Mouse (Mus musculus): ENCODE measurements around the gene Numb. TPM values are rescaled to one million over a fixed set of nuclear protein-coding genes. Genes with fewer than 3 reads are reported as not detected.
"Not testable (repeated sequence)": the region's sequence is repeated elsewhere in the genome, so short reads cannot be mapped to it uniquely, and the experiment has no call there.

The Numb gene
- polyA plus RNA-seq, 1 experiment from 2014 or later, result 37.4 TPM

DNA sequence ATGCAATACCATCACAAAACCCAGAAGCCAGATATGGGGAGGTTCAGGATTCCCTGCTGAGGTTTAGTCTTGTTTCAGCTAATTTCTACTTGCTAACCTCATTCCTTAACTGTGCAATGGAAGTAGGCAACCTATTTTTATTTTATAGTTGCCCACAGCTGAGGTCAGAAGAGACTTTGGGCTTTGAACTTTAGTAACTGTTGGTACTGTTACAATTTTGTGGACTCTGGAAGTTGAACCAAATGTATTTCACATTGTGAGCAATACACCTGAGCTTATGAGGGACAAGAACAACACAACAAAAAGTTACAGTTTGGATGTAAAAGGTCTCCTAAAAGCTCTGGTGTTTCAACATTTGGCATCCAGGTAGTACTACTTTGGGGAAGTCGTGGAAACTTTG, 6.9 kb downstream of the Numb start:
- H3K36me3 ChIP-seq, result peaks cover 28% of the 10 kb centered on the region
- H3K27ac ChIP-seq (replicated peaks), result no peak overlapping the region
- no peak for DNase-seq (ENCODE audit: low spot score)
- no peak overlapping the region for H3K4me3 ChIP-seq
- H3K4me1 ChIP-seq, result peaks cover 10% of the 10 kb centered on the region; the same call in 1 of the 2 replicates
- 84% methylated on average over 1 of the region's 1 CpGs for WGBS
- no peaks in the 10 kb centered on the region for H3K27me3 ChIP-seq (ENCODE audit: low read depth, poor library complexity, severe bottlenecking)
- no peaks in the 10 kb centered on the region for H3K9me3 ChIP-seq (replicated peaks)

DNA sequence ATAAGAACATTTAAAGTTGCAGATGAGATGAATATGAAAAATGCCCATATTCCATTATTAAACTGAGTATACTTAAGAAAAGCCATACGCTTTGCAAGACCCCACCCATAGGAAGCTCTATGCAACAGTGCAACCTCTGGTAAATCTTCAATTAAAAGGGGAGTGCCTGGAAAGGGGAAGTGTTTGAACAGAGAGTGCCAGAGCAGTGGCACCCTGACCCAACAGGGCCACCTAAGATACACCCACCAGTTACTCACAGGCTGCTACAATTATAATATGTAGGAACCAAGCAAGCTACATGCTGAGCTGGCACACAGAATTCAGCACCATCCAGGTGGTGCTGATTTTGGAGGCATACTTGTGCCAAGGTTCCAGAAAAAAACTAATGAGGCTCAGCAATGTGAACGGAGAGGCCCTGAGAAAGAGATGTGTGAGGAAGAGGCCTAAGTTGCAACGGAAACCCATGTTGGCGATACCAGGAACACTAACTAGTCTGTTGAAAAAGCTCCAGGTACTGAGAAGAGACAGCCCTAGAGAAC, 7.5 kb downstream of the Numb start:
- no peaks in the 10 kb centered on the region for H3K9me3 ChIP-seq (replicated peaks)
- DNase-seq (ENCODE audit: low spot score), result no peak
- H3K27ac ChIP-seq (replicated peaks), result no peak overlapping the region
- 91% methylated on average over 4 of the region's 4 CpGs for WGBS
- H3K4me1 ChIP-seq, result peaks cover 6% of the 10 kb centered on the region; the same call in 1 of the 2 replicates
- H3K36me3 ChIP-seq, result peaks cover 28% of the 10 kb centered on the region
- no peak overlapping the region for H3K4me3 ChIP-seq
- H3K27me3 ChIP-seq (ENCODE audit: low read depth, poor library complexity, severe bottlenecking), result no peaks in the 10 kb centered on the region

DNA sequence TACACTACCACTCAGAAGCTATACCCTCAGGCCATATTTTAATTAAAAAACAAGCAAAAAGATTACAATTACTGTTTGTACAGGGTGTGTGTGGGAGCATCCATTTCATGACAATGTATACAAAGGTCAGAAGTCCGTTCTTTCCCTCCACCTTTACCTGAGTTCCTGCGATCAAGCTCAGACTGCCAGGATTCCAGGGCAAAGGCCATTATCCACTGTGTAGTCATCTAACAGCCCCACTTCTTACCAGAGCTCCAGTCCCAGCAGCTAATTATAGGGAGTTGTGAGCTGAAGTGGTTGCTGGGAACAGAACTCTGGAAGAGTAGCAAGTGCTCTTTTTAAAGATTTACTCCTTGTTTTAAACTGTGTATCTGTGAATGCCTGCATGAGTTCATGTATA, 11.3 kb downstream of the Numb start:
- no peak overlapping the region for H3K27ac ChIP-seq (replicated peaks)
- no peak overlapping the region for H3K4me3 ChIP-seq
- 93% methylated on average over 2 of the region's 2 CpGs for whole genome bisulfite sequencing
- no peak for DNase-seq (ENCODE audit: low spot score)
- H3K36me3 ChIP-seq, result peaks cover 13% of the 10 kb centered on the region
- H3K9me3 ChIP-seq (replicated peaks), result no peaks in the 10 kb centered on the region
- no peaks in the 10 kb centered on the region for H3K4me1 ChIP-seq
- H3K27me3 ChIP-seq (ENCODE audit: low read depth, poor library complexity, severe bottlenecking), result no peaks in the 10 kb centered on the region

DNA sequence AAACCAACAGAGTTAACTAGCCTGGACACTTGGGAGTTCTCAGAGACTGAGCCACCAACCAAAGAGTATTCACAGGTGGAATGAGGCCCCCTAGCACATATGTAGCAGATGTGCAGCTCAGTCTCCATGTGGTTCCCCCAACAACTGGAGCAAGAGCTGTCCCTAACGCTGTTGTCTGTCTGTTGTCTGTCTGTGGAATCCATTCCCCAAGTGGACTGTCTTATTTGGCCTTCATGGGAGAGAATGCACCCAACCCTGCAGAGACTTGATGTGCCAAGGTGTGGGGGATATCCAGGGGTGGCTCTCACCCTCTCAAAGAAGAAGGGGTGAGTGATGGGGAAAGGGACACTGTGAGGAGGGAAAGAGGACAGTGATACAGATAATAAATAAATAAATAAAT, 28.8 kb downstream of the Numb start:
- Histone ChIP-seq H3K27me3 (ENCODE audit: low read depth, poor library complexity, severe bottlenecking) (no peaks in the 10 kb centered on the region), H3K4me3 (no peak overlapping the region), H3K27ac (replicated peaks) (no peak overlapping the region), H3K4me1 (no peaks in the 10 kb centered on the region), H3K36me3 (peaks cover 29% of the 10 kb centered on the region), H3K9me3 (replicated peaks) (no peaks in the 10 kb centered on the region)
- no peak for DNase-seq (ENCODE audit: low spot score)
- WGBS, result 100% methylated on average over 1 of the region's 1 CpGs

DNA sequence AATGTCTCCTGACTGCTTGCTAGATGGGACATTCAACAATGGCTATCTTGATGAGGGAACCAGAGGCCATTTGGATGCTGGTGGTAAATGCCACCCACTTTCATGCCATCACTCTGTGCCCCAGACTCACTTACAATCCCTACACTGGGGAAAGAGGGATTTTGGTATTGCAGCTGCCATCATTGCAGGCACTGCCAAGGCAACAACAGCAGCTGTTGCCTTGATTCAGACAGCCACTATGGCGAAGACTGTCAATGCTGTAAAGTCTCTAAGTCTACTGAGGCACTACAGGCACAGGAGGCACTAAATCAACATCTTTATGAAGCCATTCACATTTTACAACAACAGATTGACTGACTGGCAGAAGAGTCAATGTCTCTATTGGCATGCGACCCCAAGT, 30.5 kb downstream of the Numb start:
- no peaks in the 10 kb centered on the region for H3K4me1 ChIP-seq
- no peaks in the 10 kb centered on the region for H3K27me3 ChIP-seq (ENCODE audit: low read depth, poor library complexity, severe bottlenecking)
- DNase-seq (ENCODE audit: low spot score), result no peak
- H3K27ac ChIP-seq (replicated peaks), result no peak overlapping the region
- H3K9me3 ChIP-seq (replicated peaks), result no peaks in the 10 kb centered on the region
- WGBS, result 97% methylated on average over 2 of the region's 2 CpGs
- H3K36me3 ChIP-seq, result peaks cover 38% of the 10 kb centered on the region
- no peak overlapping the region for H3K4me3 ChIP-seq

DNA sequence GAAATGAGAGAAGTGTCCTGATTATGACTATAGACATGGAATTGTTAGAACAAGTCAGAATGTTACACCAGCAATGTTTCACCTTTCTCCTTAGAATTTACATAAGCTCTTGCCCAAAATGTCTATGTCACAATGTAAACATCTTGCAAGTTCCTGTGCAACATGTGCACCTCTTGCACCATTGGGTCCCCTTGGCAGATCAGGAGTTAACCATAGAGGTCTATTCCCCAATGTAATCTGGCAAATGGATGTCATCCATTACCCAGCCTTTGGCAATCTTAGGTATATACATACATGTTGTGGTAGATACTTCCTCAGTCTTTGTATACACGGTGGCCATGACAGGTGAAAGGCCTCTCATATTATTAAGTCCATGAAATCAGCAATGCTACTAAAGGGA, 32.6 kb downstream of the Numb start:
- Histone ChIP-seq H3K27me3 (ENCODE audit: low read depth, poor library complexity, severe bottlenecking) (no peaks in the 10 kb centered on the region), H3K9me3 (replicated peaks) (no peaks in the 10 kb centered on the region), H3K4me3 (no peak overlapping the region), H3K36me3 (peaks cover 57% of the 10 kb centered on the region), H3K4me1 (no peaks in the 10 kb centered on the region), H3K27ac (replicated peaks) (no peak overlapping the region)
- no peak for DNase-seq (ENCODE audit: low spot score)
- 97% methylated on average over 1 of the region's 1 CpGs for WGBS

DNA sequence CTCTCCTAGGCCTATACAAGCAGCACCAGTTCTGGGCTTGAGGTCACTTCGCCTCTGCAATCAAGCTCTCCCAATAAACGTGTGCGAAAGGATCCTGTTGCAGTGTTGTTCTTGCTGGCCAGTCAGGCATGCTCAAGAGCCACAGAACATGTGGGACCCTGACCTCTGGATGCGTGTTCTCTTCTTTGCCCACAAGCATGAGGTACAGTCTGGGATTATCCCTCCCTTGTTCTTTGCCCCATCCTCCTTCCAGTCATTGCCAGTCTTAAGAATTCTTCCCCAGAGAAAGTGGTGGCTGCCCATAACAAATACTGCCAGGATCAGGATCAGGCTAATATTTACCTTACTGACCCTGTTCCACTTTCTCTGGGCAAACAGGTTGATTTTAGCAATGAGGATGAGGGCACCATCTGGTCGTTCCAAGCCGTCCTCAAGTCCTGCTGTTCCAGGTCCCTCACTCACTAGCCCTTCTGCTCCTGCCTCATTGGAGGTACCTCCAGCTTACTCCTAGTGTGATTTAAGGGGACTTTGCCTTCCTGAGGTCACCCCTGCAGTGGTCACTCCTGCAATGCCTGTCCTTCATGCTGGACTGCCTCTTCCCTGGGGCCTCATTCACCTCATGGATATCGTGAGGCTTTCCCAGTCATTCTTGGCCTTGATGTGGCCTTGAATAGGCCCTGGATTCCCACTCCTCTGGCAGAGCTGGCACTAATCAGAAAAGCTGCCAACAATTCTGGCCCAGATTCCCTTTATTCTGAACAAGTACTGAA, 36.0 kb downstream of the Numb start:
- Histone ChIP-seq H3K36me3 (peaks cover 39% of the 10 kb centered on the region), H3K27ac (replicated peaks) (no peak overlapping the region)
- 96% methylated on average over 7 of the region's 7 CpGs for WGBS

DNA sequence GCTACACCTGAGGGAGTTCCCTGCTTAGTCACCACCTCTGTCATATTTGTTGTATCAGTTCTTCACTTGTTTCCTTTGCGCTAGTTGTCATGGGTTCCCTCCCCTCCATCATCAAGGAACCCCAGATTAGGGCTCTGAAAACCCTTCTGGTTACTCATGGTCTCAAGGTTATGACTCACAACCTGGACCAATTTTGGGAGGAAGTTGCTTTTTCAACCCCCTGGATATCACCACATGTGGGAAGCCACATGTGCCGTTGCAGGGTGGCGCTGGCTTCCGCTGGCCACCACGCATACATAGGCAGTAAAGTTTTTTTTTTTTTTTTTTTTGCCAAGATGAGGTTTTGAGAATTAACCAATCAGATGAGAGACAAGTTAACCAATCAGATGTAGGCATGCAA, 36.7 kb downstream of the Numb start:
- not testable (repeated sequence) for H3K4me1 ChIP-seq; H3K27ac ChIP-seq (replicated peaks); DNase-seq (ENCODE audit: low spot score); H3K9me3 ChIP-seq (replicated peaks); H3K27me3 ChIP-seq (ENCODE audit: low read depth, poor library complexity, severe bottlenecking); H3K4me3 ChIP-seq
- H3K36me3 ChIP-seq, result peaks cover 35% of the 10 kb centered on the region
- WGBS, result 97% methylated on average over 5 of the region's 5 CpGs

More for the DNA sequence above, 36.0 kb downstream of the Numb start:
- no peaks in the 10 kb centered on the region for H3K9me3 ChIP-seq (replicated peaks)
- DNase-seq (ENCODE audit: low spot score), result no peak
- H3K27me3 ChIP-seq (ENCODE audit: low read depth, poor library complexity, severe bottlenecking), result no peaks in the 10 kb centered on the region
- no peaks in the 10 kb centered on the region for H3K4me1 ChIP-seq
- no peak overlapping the region for H3K4me3 ChIP-seq

DNA sequence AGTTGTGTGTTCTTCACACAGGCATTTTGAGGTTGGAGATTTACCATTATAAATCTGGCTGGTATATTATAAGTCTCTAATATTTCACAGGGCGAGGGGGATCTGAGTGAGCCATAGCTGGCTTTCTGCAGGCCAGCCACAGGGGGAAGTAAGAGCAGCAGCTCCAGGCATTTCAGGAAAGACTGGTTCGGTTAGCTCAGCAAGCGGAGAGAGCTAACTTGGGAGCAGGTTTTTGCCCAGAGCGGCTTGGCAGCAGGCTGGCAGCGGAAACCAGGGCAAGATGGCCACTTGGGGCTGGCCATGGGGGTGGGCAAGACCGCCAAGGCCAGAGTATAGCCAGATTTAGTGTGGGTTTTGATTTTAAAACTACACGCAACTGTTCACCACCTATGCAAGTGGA, 39.2 kb downstream of the Numb start:
- no peaks in the 10 kb centered on the region for H3K27me3 ChIP-seq (ENCODE audit: low read depth, poor library complexity, severe bottlenecking)
- no peaks in the 10 kb centered on the region for H3K9me3 ChIP-seq (replicated peaks)
- no peaks in the 10 kb centered on the region for H3K4me1 ChIP-seq
- peaks cover 34% of the 10 kb centered on the region for H3K36me3 ChIP-seq
- WGBS, result 95% methylated on average over 7 of the region's 7 CpGs
- H3K27ac ChIP-seq (replicated peaks), result no peak overlapping the region
- no peak overlapping the region for H3K4me3 ChIP-seq
- DNase-seq (ENCODE audit: low spot score), result no peak

DNA sequence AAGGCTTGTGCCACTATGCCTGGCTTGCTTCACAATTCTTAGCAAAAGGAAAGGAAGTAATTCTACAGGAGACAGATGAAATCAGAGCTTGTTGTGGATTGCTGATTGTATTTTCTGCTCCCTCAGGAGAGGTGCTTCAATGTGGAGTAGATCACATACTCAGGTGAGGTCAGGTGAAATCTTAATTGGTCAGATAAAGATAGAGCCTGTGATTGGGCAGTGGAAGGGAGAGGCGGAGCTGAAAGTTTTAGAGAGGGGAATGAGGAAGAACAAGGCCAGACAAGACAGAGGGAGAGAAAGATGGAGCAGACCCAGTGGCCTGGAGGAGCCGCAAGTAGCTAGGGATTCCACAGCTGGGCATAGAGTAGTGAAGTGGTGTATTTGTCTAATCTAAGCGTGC, 39.6 kb downstream of the Numb start:
- peaks cover 34% of the 10 kb centered on the region for H3K36me3 ChIP-seq
- DNase-seq (ENCODE audit: low spot score), result no peak
- WGBS, result 91% methylated on average over 3 of the region's 3 CpGs

DNA sequence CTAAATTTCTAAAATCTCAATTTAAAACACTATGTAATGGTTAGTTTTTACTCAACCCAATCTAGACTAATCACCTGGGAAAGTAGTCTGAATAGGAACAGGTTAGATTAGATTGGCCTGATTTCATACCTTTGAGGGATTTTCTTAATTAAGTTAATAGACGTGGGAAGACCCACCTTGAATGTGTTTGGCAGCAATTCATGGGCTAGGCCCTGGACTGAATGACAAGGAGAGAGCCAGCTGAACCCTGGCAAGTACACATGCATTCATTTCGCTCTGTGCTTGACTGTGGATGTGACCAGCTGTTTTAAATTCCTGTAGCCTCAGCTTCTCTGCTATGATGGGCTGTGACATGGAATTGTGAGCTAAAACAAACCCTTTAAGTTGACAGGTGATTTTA, 40.8 kb downstream of the Numb start:
- Histone ChIP-seq H3K9me3 (replicated peaks) (no peaks in the 10 kb centered on the region), H3K27ac (replicated peaks) (no peak overlapping the region), H3K27me3 (ENCODE audit: low read depth, poor library complexity, severe bottlenecking) (no peaks in the 10 kb centered on the region), H3K36me3 (peaks cover 29% of the 10 kb centered on the region), H3K4me3 (no peak overlapping the region), H3K4me1 (no peaks in the 10 kb centered on the region)
- WGBS, result 90% methylated on average over 2 of the region's 2 CpGs
- DNase-seq (ENCODE audit: low spot score), result no peak

More for the DNA sequence above, 39.6 kb downstream of the Numb start:
- no peak overlapping the region for H3K27ac ChIP-seq (replicated peaks)
- H3K27me3 ChIP-seq (ENCODE audit: low read depth, poor library complexity, severe bottlenecking), result no peaks in the 10 kb centered on the region
- H3K9me3 ChIP-seq (replicated peaks), result no peaks in the 10 kb centered on the region
- no peak overlapping the region for H3K4me3 ChIP-seq
- H3K4me1 ChIP-seq, result no peaks in the 10 kb centered on the region

DNA sequence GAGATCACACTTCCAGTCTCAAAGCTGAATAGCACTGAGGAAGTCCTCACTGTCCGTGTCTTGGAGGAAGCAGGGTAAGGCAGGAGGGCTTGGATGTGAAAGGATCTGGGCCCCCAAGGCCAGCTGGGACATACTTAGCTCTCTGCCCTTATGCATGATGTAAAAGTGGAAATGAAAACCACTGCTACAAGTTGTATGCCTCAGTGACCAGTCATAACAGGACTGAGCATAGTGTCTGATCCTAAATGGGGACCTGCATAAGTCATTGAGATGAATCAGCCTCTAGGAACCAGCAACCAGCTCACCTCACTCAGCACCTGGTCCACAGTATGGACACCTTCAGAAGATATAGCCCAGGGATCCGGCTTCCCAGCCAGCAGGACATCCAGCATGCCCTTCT, 46.6 kb downstream of the Numb start:
- DNase-seq (ENCODE audit: low spot score), result no peak
- Histone ChIP-seq H3K36me3 (peaks cover 47% of the 10 kb centered on the region), H3K4me1 (no peaks in the 10 kb centered on the region), H3K27ac (replicated peaks) (no peak overlapping the region), H3K27me3 (ENCODE audit: low read depth, poor library complexity, severe bottlenecking) (no peaks in the 10 kb centered on the region), H3K4me3 (no peak overlapping the region), H3K9me3 (replicated peaks) (0 out of 2 replicates have a peak, but pooled peaks cover under 1% of the 10 kb centered on the region)
- 89% methylated on average over 2 of the region's 2 CpGs for WGBS

DNA sequence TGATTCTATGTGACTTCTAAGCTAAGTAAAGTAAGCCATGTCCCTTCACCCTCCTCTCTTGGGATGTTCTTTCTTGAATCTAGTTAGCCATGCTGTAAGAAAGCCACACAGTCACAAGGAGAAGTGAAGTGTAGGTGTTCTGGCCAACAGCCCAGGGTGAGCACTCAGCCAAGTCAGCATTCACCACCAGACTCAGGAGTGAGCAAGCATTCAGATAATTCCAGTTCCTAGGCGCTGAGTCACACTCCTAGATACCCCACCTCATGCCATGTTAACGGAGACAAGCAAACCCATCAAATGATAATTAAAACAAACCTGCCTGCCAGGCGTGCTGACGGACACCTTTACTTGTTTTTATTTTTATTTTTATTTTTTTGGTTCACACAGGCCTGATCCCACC, 47.1 kb downstream of the Numb start:
- peaks cover 48% of the 10 kb centered on the region for H3K36me3 ChIP-seq

More for the DNA sequence above, 47.1 kb downstream of the Numb start:
- 96% methylated on average over 4 of the region's 4 CpGs for WGBS
- Histone ChIP-seq H3K4me1 (no peaks in the 10 kb centered on the region), H3K9me3 (replicated peaks) (0 out of 2 replicates have a peak, but pooled peaks cover 5% of the 10 kb centered on the region), H3K4me3 (no peak overlapping the region), H3K27me3 (ENCODE audit: low read depth, poor library complexity, severe bottlenecking) (no peaks in the 10 kb centered on the region), H3K27ac (replicated peaks) (no peak overlapping the region)
- no peak for DNase-seq (ENCODE audit: low spot score)
